Mouse (Mus musculus) ES-Bruce4 (cell line): Measurements from ENCODE around the gene Fam214a.

Source experiments
- CTCF ChIP-seq: IDR thresholded peaks from one replicate; pipeline ENCODE4 v1.8.1; 2011; ENCODE audit warnings: low read depth, low read length
- POLR2A ChIP-seq: IDR thresholded peaks from one replicate; pipeline ENCODE4 v1.8.1; 2011; ENCODE audit warnings: low read length; ENCODE audit not compliant: insufficient read depth

DNA sequence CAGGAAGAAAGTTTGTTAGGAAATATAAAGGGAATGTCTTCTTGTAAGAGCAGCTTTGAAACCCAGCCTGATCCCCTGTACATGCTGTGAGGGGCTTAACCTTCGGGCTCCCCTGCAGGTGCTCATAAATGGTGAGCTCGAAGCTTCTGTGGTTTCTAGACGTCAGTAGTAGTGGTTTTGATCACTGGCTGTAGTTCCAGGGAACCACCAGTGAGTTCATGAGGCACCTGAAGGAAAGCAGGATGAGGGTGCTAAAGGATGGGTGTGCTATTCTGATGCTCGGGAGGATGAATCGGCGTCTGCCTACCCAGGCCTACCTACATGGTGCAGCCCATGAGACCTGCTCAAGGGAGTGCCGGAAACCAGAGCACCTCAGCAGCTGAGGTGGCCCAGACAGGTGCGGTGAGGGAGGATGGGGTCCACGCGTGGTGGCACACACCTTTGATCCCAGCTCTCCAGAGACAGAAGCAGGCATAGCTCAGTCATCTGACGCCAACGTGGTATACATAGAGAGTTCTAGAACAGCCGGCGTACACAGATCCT, 32.6 kb downstream of the Fam214a start:
- TF ChIP-seq CTCF (no peak), POLR2A (no peak)
